Mouse (Mus musculus): ENCODE data around the gene Dcst2. TPM values are rescaled to one million over a fixed set of nuclear protein-coding genes. Genes with fewer than 3 reads are reported as not detected.

Gene Dcst2
- polyA plus RNA-seq, 1 experiment from 2014 or later, result 0.24 TPM

DNA sequence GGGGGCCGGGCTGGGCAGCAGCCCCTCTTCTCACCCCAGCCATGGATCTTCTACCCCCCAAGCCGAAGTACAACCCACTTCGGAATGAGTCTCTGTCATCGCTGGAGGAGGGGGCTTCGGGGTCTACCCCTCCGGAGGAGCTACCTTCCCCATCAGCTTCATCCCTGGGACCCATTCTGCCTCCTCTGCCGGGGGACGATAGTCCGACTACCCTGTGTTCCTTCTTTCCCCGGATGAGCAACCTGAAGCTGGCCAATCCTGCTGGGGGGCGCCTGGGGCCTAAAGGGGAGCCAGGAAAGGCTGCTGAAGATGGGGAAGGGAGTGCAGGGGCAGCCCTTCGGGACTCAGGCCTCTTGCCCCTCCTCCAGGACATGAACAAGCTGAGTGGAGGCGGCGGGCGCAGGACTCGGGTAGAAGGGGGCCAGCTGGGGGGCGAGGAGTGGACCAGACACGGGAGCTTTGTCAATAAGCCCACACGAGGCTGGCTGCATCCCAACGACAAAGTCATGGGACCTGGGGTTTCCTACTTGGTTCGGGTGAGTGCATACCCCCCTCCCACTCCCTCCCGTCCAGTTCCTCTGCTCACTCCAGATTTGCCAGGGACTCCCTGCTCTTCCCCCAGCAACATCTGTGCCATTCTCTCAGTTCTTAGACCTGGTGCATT is 60.2 kb downstream of the Dcst2 start:
- Histone ChIP-seq H3K27ac (no peak overlapping the region), H3K9ac (replicated peaks) (peak overlapping the region; percentile 72), H3K4me2 (replicated peaks) (peak overlapping the region; percentile 58), H3K27me3 (no peaks in the 10 kb centered on the region), H3K9me3 (no peaks in the 10 kb centered on the region), H3K4me1 (replicated peaks) (peaks cover 49% of the 10 kb centered on the region), H3K4me3 (replicated peaks) (peak overlapping the region; percentile 36), H3K36me3 (peaks cover 14% of the 10 kb centered on the region)
- WGBS, result 4% methylated on average over 22 of the region's 22 CpGs
- ATAC-seq, result no peak

DNA sequence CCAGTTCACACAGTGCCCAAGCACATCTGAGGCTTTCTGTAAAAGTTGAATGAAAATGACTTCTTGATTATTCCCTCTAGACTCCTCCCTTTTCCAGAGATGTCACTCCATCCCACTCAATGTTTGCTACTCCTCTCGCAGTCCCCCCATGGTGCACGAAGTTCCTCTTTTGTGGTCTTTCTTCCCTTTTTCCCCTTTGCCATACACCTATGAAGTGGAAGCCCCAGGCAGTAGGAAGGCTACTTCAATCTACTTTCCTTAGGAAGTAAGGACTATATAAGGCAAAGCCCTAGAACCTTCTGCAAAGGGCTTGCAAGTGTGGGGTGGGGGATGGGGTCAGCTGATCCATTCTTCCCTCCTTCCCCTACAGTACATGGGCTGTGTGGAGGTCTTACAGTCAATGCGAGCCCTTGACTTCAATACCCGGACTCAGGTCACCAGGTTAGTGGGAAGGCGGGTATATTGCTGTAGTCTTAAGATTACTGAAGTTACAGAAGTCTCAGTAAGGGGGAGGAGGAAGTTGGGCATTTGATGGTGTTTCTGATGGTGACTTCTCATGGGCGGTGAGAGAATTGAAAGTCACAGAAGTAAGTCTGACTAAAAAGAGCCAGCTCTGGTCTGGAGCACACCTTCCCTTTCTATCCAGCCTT is 60.9 kb downstream of the Dcst2 start:
- H3K4me1 ChIP-seq (replicated peaks), result peaks cover 42% of the 10 kb centered on the region
- no peak overlapping the region for H3K4me3 ChIP-seq (replicated peaks)
- ATAC-seq, result no peak
- H3K9me3 ChIP-seq, result no peaks in the 10 kb centered on the region
- H3K9ac ChIP-seq (replicated peaks), result no peak overlapping the region
- peaks cover 20% of the 10 kb centered on the region for H3K36me3 ChIP-seq
- no peaks in the 10 kb centered on the region for H3K27me3 ChIP-seq
- H3K4me2 ChIP-seq (replicated peaks), result peak overlapping the region; percentile 58
- H3K27ac ChIP-seq, result no peak overlapping the region
- 72% methylated on average over 6 of the region's 6 CpGs for WGBS

DNA sequence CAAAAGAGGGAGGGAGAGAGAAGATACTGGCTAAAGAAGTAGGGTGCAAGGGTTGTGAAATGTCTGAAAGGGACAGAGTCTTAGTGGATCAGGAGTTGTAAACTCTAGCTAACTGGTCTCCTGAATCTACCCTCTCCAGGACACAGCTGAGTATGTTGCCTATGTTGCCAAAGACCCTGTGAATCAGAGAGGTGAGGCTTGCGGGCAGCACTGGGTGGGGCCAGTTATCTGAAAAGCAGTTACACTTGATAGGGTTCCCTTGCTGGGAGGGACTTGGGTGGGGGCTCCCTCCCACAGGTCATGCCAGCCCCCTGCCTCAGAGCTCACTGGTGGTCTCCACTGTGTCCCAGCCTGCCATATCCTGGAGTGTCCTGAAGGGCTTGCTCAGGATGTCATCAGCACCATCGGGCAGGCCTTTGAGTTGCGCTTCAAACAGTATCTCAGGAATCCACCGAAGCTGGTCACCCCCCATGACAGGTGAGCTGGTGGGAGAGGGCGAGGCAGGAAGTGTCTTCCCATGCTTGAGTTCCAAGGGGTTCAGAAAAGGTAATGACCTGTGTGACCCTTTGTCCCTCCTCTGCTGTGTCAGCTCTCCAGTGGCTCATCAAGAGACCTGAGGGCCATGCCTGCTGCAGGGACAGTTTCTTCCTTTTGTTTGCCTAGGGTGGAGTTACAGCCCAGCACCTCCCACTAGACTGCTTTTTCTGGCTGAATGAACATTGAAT is 62.8 kb downstream of the Dcst2 start:
- 93% methylated on average over 5 of the region's 5 CpGs for WGBS
- H3K36me3 ChIP-seq, result peaks cover 24% of the 10 kb centered on the region
- no peak overlapping the region for H3K9ac ChIP-seq (replicated peaks)
- no peak overlapping the region for H3K4me3 ChIP-seq (replicated peaks)
- H3K9me3 ChIP-seq, result no peaks in the 10 kb centered on the region
- H3K27me3 ChIP-seq, result no peaks in the 10 kb centered on the region
- ATAC-seq, result no peak
- no peak overlapping the region for H3K4me2 ChIP-seq (replicated peaks)
- H3K27ac ChIP-seq, result no peak overlapping the region
- peaks cover 34% of the 10 kb centered on the region for H3K4me1 ChIP-seq (replicated peaks)

DNA sequence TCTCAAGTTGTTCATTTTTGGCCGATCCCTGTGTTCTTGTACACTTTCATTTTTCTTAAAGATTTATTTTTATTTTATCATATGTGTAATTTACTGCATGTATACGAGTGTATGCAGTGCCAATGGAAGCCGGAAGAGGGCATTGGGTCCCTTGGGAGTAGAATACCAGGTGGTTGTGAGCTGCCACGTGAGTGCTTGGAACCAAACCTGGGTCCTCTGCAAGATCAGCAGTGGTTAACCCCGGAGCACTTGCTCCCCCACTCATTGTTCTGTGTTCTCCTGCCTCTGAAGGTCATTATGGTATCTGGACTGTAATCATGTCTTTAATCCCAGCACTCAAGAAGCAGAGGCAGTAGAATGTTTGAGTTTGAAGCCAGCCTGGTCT is 63.4 kb downstream of the Dcst2 start:
- Histone ChIP-seq H3K9me3 (no peaks in the 10 kb centered on the region), H3K36me3 (peaks cover 24% of the 10 kb centered on the region), H3K27ac (no peak overlapping the region), H3K27me3 (no peaks in the 10 kb centered on the region), H3K4me3 (replicated peaks) (no peak overlapping the region), H3K9ac (replicated peaks) (no peak overlapping the region), H3K4me2 (replicated peaks) (no peak overlapping the region), H3K4me1 (replicated peaks) (peaks cover 29% of the 10 kb centered on the region)
- ATAC-seq, result no peak
- 87% methylated on average over 5 of the region's 5 CpGs for WGBS

DNA sequence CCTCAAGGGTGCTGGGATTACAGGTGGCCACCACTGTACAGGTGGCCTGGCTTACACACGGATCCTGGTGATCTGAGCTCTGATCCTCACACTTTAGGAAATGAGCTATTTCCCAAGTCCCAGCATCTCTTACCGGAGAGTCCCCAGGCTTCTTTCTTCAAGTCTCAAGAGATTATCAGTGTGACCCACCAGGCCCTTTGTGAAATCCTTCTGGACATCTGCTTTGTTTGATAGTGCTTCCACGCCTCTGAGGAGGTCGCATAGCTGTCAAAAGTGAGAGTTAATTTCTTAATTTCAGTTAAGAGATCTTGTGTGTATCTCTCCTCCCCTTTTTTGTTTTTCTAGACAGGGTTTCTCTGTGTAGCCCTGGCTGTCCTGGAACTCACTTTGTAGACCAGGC is 64.1 kb downstream of the Dcst2 start:
- Histone ChIP-seq H3K36me3 (peaks cover 24% of the 10 kb centered on the region), H3K27me3 (no peaks in the 10 kb centered on the region), H3K4me1 (replicated peaks) (peaks cover 27% of the 10 kb centered on the region), H3K4me2 (replicated peaks) (no peak overlapping the region), H3K27ac (no peak overlapping the region), H3K4me3 (replicated peaks) (no peak overlapping the region), H3K9me3 (no peaks in the 10 kb centered on the region), H3K9ac (replicated peaks) (no peak overlapping the region)
- ATAC-seq, result no peak
- 89% methylated on average over 4 of the region's 4 CpGs for WGBS

Other genes starting within 250 kb of the Dcst2 start
- 0.24 TPM in 1 of 2 replicates, not detected in the other for gene Pklr, start 225.8 kb upstream of the Dcst2 start, polyA plus RNA-seq (2015; fragmentation: Nextera tagmentation; extraction: Ambion mirVana)
- 28.9 and 32.3 TPM in 2 replicates for gene Hcn3, start 201.8 kb upstream of the Dcst2 start, polyA plus RNA-seq (2015; fragmentation: Nextera tagmentation; extraction: Ambion mirVana)
- gene Clk2, start 197.2 kb upstream of the Dcst2 start, polyA plus RNA-seq (2015; fragmentation: Nextera tagmentation; extraction: Ambion mirVana), result 24.9 and 32.9 TPM in 2 replicates
- gene Scamp3, start 184.5 kb upstream of the Dcst2 start, polyA plus RNA-seq (2015; fragmentation: Nextera tagmentation; extraction: Ambion mirVana), result 110 and 116 TPM in 2 replicates
- gene Fam189b, start 178.8 kb upstream of the Dcst2 start, polyA plus RNA-seq (2015; fragmentation: Nextera tagmentation; extraction: Ambion mirVana), result 27.5 and 31.3 TPM in 2 replicates
- 43.5 and 46.7 TPM in 2 replicates for gene Gba, start 159.0 kb upstream of the Dcst2 start, polyA plus RNA-seq (2015; fragmentation: Nextera tagmentation; extraction: Ambion mirVana)
- gene Thbs3, start 146.8 kb upstream of the Dcst2 start, polyA plus RNA-seq (2015; fragmentation: Nextera tagmentation; extraction: Ambion mirVana), result 82.9 and 86.2 TPM in 2 replicates
- 158 and 165 TPM in 2 replicates for gene Mtx1, start 134.9 kb upstream of the Dcst2 start, polyA plus RNA-seq (2015; fragmentation: Nextera tagmentation; extraction: Ambion mirVana)
- 3.2 and 3.4 TPM in 2 replicates for gene Muc1, start 132.9 kb upstream of the Dcst2 start, polyA plus RNA-seq (2015; fragmentation: Nextera tagmentation; extraction: Ambion mirVana)
- 205 and 209 TPM in 2 replicates for gene Krtcap2, start 116.0 kb upstream of the Dcst2 start, polyA plus RNA-seq (2015; fragmentation: Nextera tagmentation; extraction: Ambion mirVana)
- gene Trim46, start 115.7 kb upstream of the Dcst2 start, polyA plus RNA-seq (2015; fragmentation: Nextera tagmentation; extraction: Ambion mirVana), result 58.6 and 59.4 TPM in 2 replicates
- 74.6 and 75.9 TPM in 2 replicates for gene Dpm3, start 102.6 kb upstream of the Dcst2 start, polyA plus RNA-seq (2015; fragmentation: Nextera tagmentation; extraction: Ambion mirVana)
- 31.8 and 37.5 TPM in 2 replicates for gene Slc50a1, start 91.4 kb upstream of the Dcst2 start, polyA plus RNA-seq (2015; fragmentation: Nextera tagmentation; extraction: Ambion mirVana)
- gene Efna1, start 80.8 kb upstream of the Dcst2 start, polyA plus RNA-seq (2015; fragmentation: Nextera tagmentation; extraction: Ambion mirVana), result 9.7 and 10.7 TPM in 2 replicates
- 21.8 and 22.5 TPM in 2 replicates for gene Efna3, start 39.0 kb upstream of the Dcst2 start, polyA plus RNA-seq (2015; fragmentation: Nextera tagmentation; extraction: Ambion mirVana)
- gene Efna4, start 23.9 kb upstream of the Dcst2 start, polyA plus RNA-seq (2015; fragmentation: Nextera tagmentation; extraction: Ambion mirVana), result 8.8 and 11.4 TPM in 2 replicates
- 28.2 and 34.2 TPM in 2 replicates for gene Adam15, start 12.0 kb upstream of the Dcst2 start, polyA plus RNA-seq (2015; fragmentation: Nextera tagmentation; extraction: Ambion mirVana)
- gene Dcst1, start 3.3 kb downstream of the Dcst2 start, polyA plus RNA-seq (2015; fragmentation: Nextera tagmentation; extraction: Ambion mirVana), result 0.88 and 0.93 TPM in 2 replicates
- gene Zbtb7b, start 32.8 kb downstream of the Dcst2 start, polyA plus RNA-seq (2015; fragmentation: Nextera tagmentation; extraction: Ambion mirVana), result 0.45 and 0.54 TPM in 2 replicates
- gene Lenep, start 40.8 kb downstream of the Dcst2 start, polyA plus RNA-seq (2015; fragmentation: Nextera tagmentation; extraction: Ambion mirVana), result 1.5 TPM in 1 of 2 replicates, not detected in the other
- gene Flad1, start 49.9 kb downstream of the Dcst2 start, polyA plus RNA-seq (2015; fragmentation: Nextera tagmentation; extraction: Ambion mirVana), result 37.2 and 37.8 TPM in 2 replicates
- 176 and 177 TPM in 2 replicates for gene Cks1b, start 56.4 kb downstream of the Dcst2 start, polyA plus RNA-seq (2015; fragmentation: Nextera tagmentation; extraction: Ambion mirVana)
- 17.3 and 17.8 TPM in 2 replicates for gene Shc1, start 56.5 kb downstream of the Dcst2 start, polyA plus RNA-seq (2015; fragmentation: Nextera tagmentation; extraction: Ambion mirVana)
- 37.4 and 43.4 TPM in 2 replicates for gene Pygo2, start 68.2 kb downstream of the Dcst2 start, polyA plus RNA-seq (2015; fragmentation: Nextera tagmentation; extraction: Ambion mirVana)
- 12.2 and 14.1 TPM in 2 replicates for gene Pbxip1, start 74.7 kb downstream of the Dcst2 start, polyA plus RNA-seq (2015; fragmentation: Nextera tagmentation; extraction: Ambion mirVana)
- 99.9 and 104 TPM in 2 replicates for gene Pmvk, start 92.6 kb downstream of the Dcst2 start, polyA plus RNA-seq (2015; fragmentation: Nextera tagmentation; extraction: Ambion mirVana)
- gene Kcnn3, start 158.2 kb downstream of the Dcst2 start, polyA plus RNA-seq (2015; fragmentation: Nextera tagmentation; extraction: Ambion mirVana), result 4.4 and 5.0 TPM in 2 replicates

All from midbrain, embryonic 13.5 days (tissue).